In the genomic region with DNA sequence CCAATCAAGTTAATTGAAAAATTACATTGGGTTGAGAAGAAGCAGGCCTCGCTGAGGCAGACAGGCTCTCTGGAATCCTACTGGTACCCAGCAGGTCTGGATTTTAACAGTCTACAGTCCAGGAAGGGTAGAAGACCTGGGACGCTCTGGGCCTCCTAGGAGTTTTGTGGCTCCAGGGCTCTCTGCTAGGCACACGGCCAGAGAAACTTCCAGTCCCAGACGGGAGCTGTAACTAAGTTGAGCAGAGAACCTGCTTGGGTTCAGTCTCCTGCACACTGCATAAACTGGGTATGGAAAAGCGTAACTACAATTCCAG, we compare ENCODE assay signal across 15 mouse cellular contexts. TPM values are rescaled to one million over a fixed set of nuclear protein-coding genes. Genes with fewer than 3 reads are reported as not detected.
DNase-seq lines count a peak whose midpoint lies in the region; ATAC-seq lines count a peak whose summit lies in the region.
"Had no signal": no experiment of that assay in that cellular context is flagged by ENCODE, and none has a peak within 500 bp of the region (broad histone marks: within the 10 kb centered on the region; RNA-seq: fewer than 3 reads in every experiment).

No protein-coding gene starts in this region.

- H3K9me3 ChIP-seq in heart, embryonic 11.5 days (replicated peaks; ENCODE audit: control insufficient read depth, low read length), result no peaks in the 10 kb centered on the region
- no peaks in the 10 kb centered on the region for H3K9me3 ChIP-seq in kidney, embryonic 15.5 days (replicated peaks)
- no peaks in the 10 kb centered on the region for H3K9me3 ChIP-seq in neural tube, embryonic 13.5 days
- H3K9me3 ChIP-seq: liver, embryonic 15.5 days had no signal

- H3K4me2 ChIP-seq in heart, embryonic 11.5 days, result no peak overlapping the region
- H3K4me2 ChIP-seq in kidney, embryonic 15.5 days, result peak overlapping the region; percentile 28
- no peak overlapping the region for H3K4me2 ChIP-seq in neural tube, embryonic 13.5 days
- H3K4me2 ChIP-seq: liver, embryonic 15.5 days had no signal

- no peaks in the 10 kb centered on the region for H3K36me3 ChIP-seq in heart, embryonic 11.5 days (ENCODE audit: control insufficient read depth, insufficient read depth, low read length)
- no peaks in the 10 kb centered on the region for H3K36me3 ChIP-seq in kidney, embryonic 15.5 days
- no peaks in the 10 kb centered on the region for H3K36me3 ChIP-seq in neural tube, embryonic 13.5 days
- H3K36me3 ChIP-seq: liver, embryonic 15.5 days had no signal

- peaks cover 56% of the 10 kb centered on the region for H3K4me1 ChIP-seq in heart, embryonic 11.5 days (ENCODE audit: control insufficient read depth, insufficient read depth, low read length)
- H3K4me1 ChIP-seq in kidney, embryonic 15.5 days, result peaks cover 89% of the 10 kb centered on the region
- peaks cover 34% of the 10 kb centered on the region for H3K4me1 ChIP-seq in neural tube, embryonic 13.5 days (replicated peaks)
- H3K4me1 ChIP-seq: liver, embryonic 15.5 days had no signal

- peak overlapping the region; percentile 54 for H3K27ac ChIP-seq in heart, embryonic 11.5 days (ENCODE audit: low read depth, low read length)
- peak overlapping the region; percentile 93 for H3K27ac ChIP-seq in kidney, embryonic 15.5 days
- H3K27ac ChIP-seq in neural tube, embryonic 13.5 days (replicated peaks), result 0 out of 2 replicates have a peak overlapping the region, but pooled peaks have one; percentile 13
- H3K27ac ChIP-seq: liver, embryonic 15.5 days had no signal

- no peak overlapping the region for H3K9ac ChIP-seq in heart, embryonic 11.5 days (ENCODE audit: low read depth, low read length)
- no peak overlapping the region for H3K9ac ChIP-seq in kidney, embryonic 15.5 days
- no peak overlapping the region for H3K9ac ChIP-seq in neural tube, embryonic 13.5 days
- H3K9ac ChIP-seq: liver, embryonic 15.5 days had no signal

- no peak for DNase-seq in heart, adult 18-20 months
- DNase-seq in kidney, postnatal 36 days, result no peak
- no peak for DNase-seq in neural tube, embryonic 10.5 days (ENCODE audit: extremely low spot score, low spot score)
- no peak for DNase-seq in thymus, postnatal 25 days
- DNase-seq in layer of hippocampus, postnatal 36 days, result no peak
- DNase-seq: cerebellum, postnatal 25 days; heart, postnatal 36 days; thymus, adult 18-20 months had no signal

- H3K4me3 ChIP-seq in heart, embryonic 11.5 days (ENCODE audit: low read depth, low read length), result no peak overlapping the region
- no peak overlapping the region for H3K4me3 ChIP-seq in kidney, embryonic 15.5 days (replicated peaks)
- H3K4me3 ChIP-seq in neural tube, embryonic 13.5 days, result no peak overlapping the region
- H3K4me3 ChIP-seq: erythroblast, embryonic 14.5 days; liver, embryonic 15.5 days had no signal

- 34% methylated on average over 5 of the region's 5 CpGs for WGBS in heart, embryonic 11.5 days (ENCODE audit: insufficient replicate concordance)
- 20% methylated on average over 5 of the region's 5 CpGs for WGBS in kidney, embryonic 15.5 days
- WGBS in neural tube, embryonic 13.5 days, result 57% methylated on average over 5 of the region's 5 CpGs

- no peak for ATAC-seq in heart, embryonic 11.5 days (replicated peaks; ENCODE audit: insufficient number of reproducible peaks, low FRiP score, low TSS enrichment)
- no peak for ATAC-seq in kidney, embryonic 15.5 days (replicated peaks; ENCODE audit: low FRiP score)
- no peak for ATAC-seq in neural tube, embryonic 13.5 days (ENCODE audit: low read depth)

- H3K27me3 ChIP-seq in heart, embryonic 11.5 days (ENCODE audit: control insufficient read depth, insufficient read depth, low read length), result no peaks in the 10 kb centered on the region
- no peaks in the 10 kb centered on the region for H3K27me3 ChIP-seq in kidney, embryonic 15.5 days
- H3K27me3 ChIP-seq in neural tube, embryonic 13.5 days, result no peaks in the 10 kb centered on the region
- H3K27me3 ChIP-seq: liver, embryonic 15.5 days had no signal

RNA-seq across cellular contexts. Expression of a gene that starts 17.5 kb away (rescaled TPM):
- polyA plus RNA-seq in heart, embryonic 11.5 days (2014; fragmentation: Nextera tagmentation; extraction: Ambion mirVana), result 5.8 and 8.0 TPM in 2 replicates
- total RNA-seq in heart, adult 18-20 months (2021), result 1 to 10 TPM; 2.8 to 3.1 TPM
- polyA plus RNA-seq in kidney, embryonic 15.5 days (2015; fragmentation: Nextera tagmentation; extraction: Ambion mirVana), result 15.9 and 16.4 TPM in 2 replicates
- 18.9 and 19.0 TPM in 2 replicates for polyA plus RNA-seq in neural tube, embryonic 13.5 days (2015; fragmentation: Nextera tagmentation; extraction: Ambion mirVana)
- 10 to 100 TPM; 46.1 to 46.9 TPM for total RNA-seq in layer of hippocampus, postnatal 36 days (2021)
- total RNA-seq: MEL; monocyte, adult 5-6 weeks had no signal

Comparison
In these comparisons a context has a peak if more than half of its experiments do, and no peak if none do; other contexts are left out.
1. H3K27ac ChIP-seq: peak in every context shown above with its lines; median percentile 93 in kidney, embryonic 15.5 days; 54 in heart, embryonic 11.5 days; 13 in neural tube, embryonic 13.5 days.